Mouse (Mus musculus): ENCODE data around the gene Arhgap29. TPM values are rescaled to one million over a fixed set of nuclear protein-coding genes. Genes with fewer than 3 reads are reported as not detected.

The Arhgap29 gene
- total and polyA plus RNA-seq, 2 experiments, result 16.4 to 60.5 TPM

DNA sequence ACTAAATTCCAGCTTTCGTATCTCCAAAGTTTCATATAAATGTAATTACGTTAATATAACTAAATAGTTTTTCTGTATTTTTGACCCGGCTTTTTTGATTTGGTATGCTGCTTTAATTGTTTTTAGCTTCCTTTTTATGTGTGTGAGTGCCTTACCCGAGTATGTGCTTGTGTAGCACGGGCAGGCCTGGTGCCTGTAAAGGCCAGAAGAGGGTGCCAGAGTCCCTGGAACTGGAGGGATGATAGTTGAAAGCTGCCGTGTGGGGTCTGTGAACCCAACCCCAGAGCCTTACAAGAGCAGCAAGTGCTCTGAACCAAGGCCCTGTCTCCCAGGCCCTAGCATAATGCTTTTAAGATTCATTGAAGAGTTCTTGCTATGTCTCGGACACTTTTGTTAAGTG lies 4.4 kb downstream of the Arhgap29 start:
- peak; percentile 67 for TF ChIP-seq CTCF (IDR thresholded peaks at IDR 0.05; ENCODE audit: low read depth, low read length)
- TF ChIP-seq POLR2A (IDR thresholded peaks at IDR 0.05; ENCODE audit: extremely low read depth, insufficient read depth, low read length), result no peak
- Histone ChIP-seq H3K4me1 (ENCODE audit: control insufficient read depth, insufficient read depth, low read length) (peaks cover 4% of the 10 kb centered on the region; the same call in 1 of the 2 replicates), H3K27ac (replicated peaks; ENCODE audit: insufficient read depth, low read depth, low read length) (no peak overlapping the region), H3K4me3 (ENCODE audit: insufficient read depth, low read depth, low read length) (no peak overlapping the region), H3K9ac (ENCODE audit: low read depth, low read length) (no peak overlapping the region), H3K27me3 (ENCODE audit: control insufficient read depth, insufficient read depth, low read length) (no peaks in the 10 kb centered on the region), H3K79me2 (ENCODE audit: control insufficient read depth, insufficient read depth, low read length) (peaks cover 13% of the 10 kb centered on the region; the same call in 1 of the 2 replicates), H3K36me3 (ENCODE audit: control insufficient read depth, insufficient read depth, low read length) (no peaks in the 10 kb centered on the region)
- DNase-seq (ENCODE audit: extremely low read depth, low read depth, low spot score), result no peak
- WGBS, result 89% methylated on average over 7 of the region's 7 CpGs

DNA sequence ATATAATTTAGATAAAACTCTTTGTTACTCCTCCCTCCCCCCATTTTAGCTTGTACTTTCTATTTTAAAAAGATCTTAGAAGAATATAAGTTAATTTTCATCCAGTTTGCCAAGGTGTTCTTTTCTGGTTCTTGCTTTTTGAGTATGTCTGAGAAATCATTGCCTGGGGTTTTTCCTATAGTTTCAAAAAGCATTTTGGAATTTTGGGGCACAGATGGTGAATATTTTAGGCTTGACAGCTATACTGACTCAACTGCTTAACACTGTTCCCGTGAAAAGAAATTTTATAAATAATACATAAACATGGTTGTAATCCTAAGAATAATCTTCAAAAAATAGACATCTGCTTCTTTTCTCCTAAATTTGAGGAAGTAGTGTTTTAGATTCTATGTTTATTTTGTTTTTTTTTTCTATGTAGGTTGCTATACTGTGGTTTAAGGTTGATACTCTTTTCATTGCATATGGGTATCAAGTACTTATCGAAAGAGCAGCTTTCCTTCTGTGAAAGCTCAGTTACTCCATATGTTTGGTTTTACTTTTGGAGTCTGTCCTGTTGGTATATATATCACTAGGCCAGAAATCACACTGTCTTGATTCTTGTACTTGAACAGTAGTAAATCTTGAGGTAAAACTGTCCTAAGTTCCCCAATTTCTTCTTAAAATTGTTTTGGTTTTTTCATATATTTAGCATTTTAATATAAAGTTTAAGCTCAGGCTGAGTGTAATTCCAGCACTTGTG lies 5.4 kb downstream of the Arhgap29 start:
- Histone ChIP-seq H3K36me3 (ENCODE audit: control insufficient read depth, insufficient read depth, low read length) (no peaks in the 10 kb centered on the region), H3K27ac (replicated peaks; ENCODE audit: insufficient read depth, low read depth, low read length) (no peak overlapping the region)
- no peak for TF ChIP-seq CTCF (IDR thresholded peaks at IDR 0.05; ENCODE audit: low read depth, low read length)
- TF ChIP-seq POLR2A (IDR thresholded peaks at IDR 0.05; ENCODE audit: extremely low read depth, insufficient read depth, low read length), result no peak

DNA sequence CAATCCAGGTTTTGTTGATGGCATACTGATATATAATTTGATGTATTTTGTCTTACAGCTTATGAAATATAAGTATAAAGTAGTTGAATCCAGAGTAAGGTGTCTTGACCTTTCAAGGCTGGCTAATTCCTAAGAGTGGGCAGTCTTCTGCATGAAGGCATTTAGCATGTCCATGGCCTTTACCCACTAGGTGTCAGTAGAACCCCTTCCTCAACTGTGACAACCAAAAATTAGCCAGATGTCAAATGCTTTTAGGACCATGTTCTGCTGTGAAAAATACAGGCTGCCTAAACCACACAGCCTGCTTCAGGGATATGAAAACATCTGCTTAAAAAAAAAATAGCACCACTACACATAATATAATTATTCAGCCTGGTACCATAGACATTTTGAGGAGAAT lies 11.8 kb downstream of the Arhgap29 start:
- Histone ChIP-seq H3K4me3 (ENCODE audit: insufficient read depth, low read depth, low read length) (no peak overlapping the region), H3K79me2 (ENCODE audit: control insufficient read depth, insufficient read depth, low read length) (peaks cover 2% of the 10 kb centered on the region; the same call in 1 of the 2 replicates), H3K27me3 (ENCODE audit: control insufficient read depth, insufficient read depth, low read length) (no peaks in the 10 kb centered on the region), H3K36me3 (ENCODE audit: control insufficient read depth, insufficient read depth, low read length) (no peaks in the 10 kb centered on the region), H3K27ac (replicated peaks; ENCODE audit: insufficient read depth, low read depth, low read length) (no peak overlapping the region), H3K4me1 (ENCODE audit: control insufficient read depth, insufficient read depth, low read length) (no peaks in the 10 kb centered on the region; the same call in 1 of the 2 replicates), H3K9ac (ENCODE audit: low read depth, low read length) (no peak overlapping the region)
- DNase-seq (ENCODE audit: extremely low read depth, low read depth, low spot score), result peak; percentile 55
- TF ChIP-seq POLR2A (IDR thresholded peaks at IDR 0.05; ENCODE audit: extremely low read depth, insufficient read depth, low read length) (no peak), CTCF (IDR thresholded peaks at IDR 0.05; ENCODE audit: low read depth, low read length) (peak; percentile 54)

More for the DNA sequence above, 5.4 kb downstream of the Arhgap29 start:
- DNase-seq (ENCODE audit: extremely low read depth, low read depth, low spot score), result no peak
- H3K9ac ChIP-seq (ENCODE audit: low read depth, low read length), result no peak overlapping the region
- no peak overlapping the region for H3K4me3 ChIP-seq (ENCODE audit: insufficient read depth, low read depth, low read length)
- H3K27me3 ChIP-seq (ENCODE audit: control insufficient read depth, insufficient read depth, low read length), result no peaks in the 10 kb centered on the region
- peaks cover 4% of the 10 kb centered on the region; the same call in 1 of the 2 replicates for H3K4me1 ChIP-seq (ENCODE audit: control insufficient read depth, insufficient read depth, low read length)
- WGBS, result 93% methylated on average over 2 of the region's 2 CpGs
- H3K79me2 ChIP-seq (ENCODE audit: control insufficient read depth, insufficient read depth, low read length), result peaks cover 13% of the 10 kb centered on the region; the same call in 1 of the 2 replicates

DNA sequence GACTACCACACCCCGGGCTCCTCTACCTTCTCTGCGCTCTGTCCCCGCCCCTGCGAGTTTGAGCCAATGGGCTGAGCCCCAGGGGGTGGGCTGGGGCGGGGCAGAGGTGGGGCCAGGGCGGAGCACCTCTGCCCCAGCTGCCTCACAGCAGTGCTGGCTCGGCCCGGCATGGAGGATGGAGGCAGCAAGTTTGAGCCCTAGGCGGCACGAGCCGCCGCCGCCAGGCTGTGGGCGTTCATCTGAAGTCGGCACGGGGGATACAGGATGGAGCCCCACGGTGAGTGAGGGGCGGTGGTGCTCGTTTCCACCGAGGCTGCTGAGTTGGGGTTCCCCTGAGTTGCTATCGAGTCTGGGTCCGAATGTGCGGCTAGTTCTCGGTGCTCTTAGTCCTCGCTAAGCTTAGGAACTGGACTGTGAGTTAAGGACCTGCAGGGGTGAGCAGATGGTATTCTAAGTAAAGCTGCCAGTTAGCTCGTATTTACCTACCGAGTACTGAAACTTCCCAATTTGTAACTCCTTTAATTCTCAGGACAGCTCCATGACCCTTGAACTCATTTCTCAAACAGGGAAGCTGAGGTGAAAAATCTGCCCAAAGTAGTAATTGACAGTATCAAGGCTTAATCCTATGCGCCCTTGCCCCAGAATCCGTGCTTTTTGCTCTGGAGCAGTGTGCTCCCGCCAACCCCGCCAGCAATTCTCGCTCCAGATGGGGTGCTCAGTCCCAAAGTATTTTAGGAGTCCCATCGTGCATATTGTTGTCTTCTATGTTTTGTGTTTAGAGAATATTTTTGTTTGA lies 15.5 kb downstream of the Arhgap29 start:
- Histone ChIP-seq H3K27me3 (ENCODE audit: control insufficient read depth, insufficient read depth, low read length) (no peaks in the 10 kb centered on the region), H3K4me1 (ENCODE audit: control insufficient read depth, insufficient read depth, low read length) (peaks cover 16% of the 10 kb centered on the region; the same call in 1 of the 2 replicates), H3K9ac (ENCODE audit: low read depth, low read length) (peak overlapping the region; percentile 85), H3K36me3 (ENCODE audit: control insufficient read depth, insufficient read depth, low read length) (no peaks in the 10 kb centered on the region; the same call in 1 of the 2 replicates), H3K4me3 (ENCODE audit: insufficient read depth, low read depth, low read length) (peak overlapping the region; percentile 73), H3K27ac (replicated peaks; ENCODE audit: insufficient read depth, low read depth, low read length) (peak overlapping the region; percentile 81), H3K79me2 (ENCODE audit: control insufficient read depth, insufficient read depth, low read length) (peaks cover 8% of the 10 kb centered on the region; the same call in 1 of the 2 replicates)
- WGBS, result 1% methylated on average over 33 of the region's 33 CpGs
- TF ChIP-seq CTCF (IDR thresholded peaks at IDR 0.05; ENCODE audit: low read depth, low read length) (no peak), POLR2A (IDR thresholded peaks at IDR 0.05; ENCODE audit: extremely low read depth, insufficient read depth, low read length) (peak; percentile 98)
- DNase-seq (ENCODE audit: extremely low read depth, low read depth, low spot score), result peak; percentile 74

DNA sequence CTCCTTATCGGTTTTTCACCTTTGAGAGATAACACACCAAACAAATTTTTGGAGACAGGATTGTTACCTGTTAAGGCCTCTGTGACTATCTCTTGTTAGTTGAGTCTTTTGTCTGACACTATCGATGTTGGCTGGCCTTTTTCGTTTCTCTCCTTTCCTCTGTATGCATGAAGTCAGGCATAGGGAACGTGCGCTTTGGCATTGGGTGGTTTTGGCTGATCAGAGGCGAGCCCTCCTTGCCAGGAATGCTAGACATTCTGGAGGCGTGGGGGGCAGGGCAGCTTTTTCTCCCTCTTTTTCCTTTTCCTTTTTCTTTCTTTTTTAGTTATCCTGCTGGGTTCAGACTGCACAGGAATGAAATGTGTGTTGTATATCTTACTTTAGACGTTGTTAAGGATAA lies 16.3 kb downstream of the Arhgap29 start:
- peak; percentile 97 for DNase-seq (ENCODE audit: extremely low read depth, low read depth, low spot score)

More for the DNA sequence above, 16.3 kb downstream of the Arhgap29 start:
- Histone ChIP-seq H3K27ac (replicated peaks; ENCODE audit: insufficient read depth, low read depth, low read length) (peak overlapping the region; percentile 81), H3K4me1 (ENCODE audit: control insufficient read depth, insufficient read depth, low read length) (peaks cover 19% of the 10 kb centered on the region; the same call in 1 of the 2 replicates), H3K4me3 (ENCODE audit: insufficient read depth, low read depth, low read length) (peak overlapping the region; percentile 73), H3K27me3 (ENCODE audit: control insufficient read depth, insufficient read depth, low read length) (no peaks in the 10 kb centered on the region), H3K79me2 (ENCODE audit: control insufficient read depth, insufficient read depth, low read length) (peaks cover 10% of the 10 kb centered on the region; the same call in 1 of the 2 replicates), H3K36me3 (ENCODE audit: control insufficient read depth, insufficient read depth, low read length) (no peaks in the 10 kb centered on the region; the same call in 1 of the 2 replicates), H3K9ac (ENCODE audit: low read depth, low read length) (peak overlapping the region; percentile 47)
- TF ChIP-seq POLR2A (IDR thresholded peaks at IDR 0.05; ENCODE audit: extremely low read depth, insufficient read depth, low read length), result no peak
- TF ChIP-seq CTCF (IDR thresholded peaks at IDR 0.05; ENCODE audit: low read depth, low read length), result no peak
- 2% methylated on average over 8 of the region's 8 CpGs for WGBS
